Mouse (Mus musculus) CD4-positive helper T cell, adult 2 months (primary cell): ENCODE data around the gene Wdr73.

Experiments used
- DNase-seq: peaks from one replicate; pipeline ENCODE4 v3.0.0-alpha.2; 2012; ENCODE audit warnings: low read depth, missing footprints, low spot score

Wdr73 gene

DNA sequence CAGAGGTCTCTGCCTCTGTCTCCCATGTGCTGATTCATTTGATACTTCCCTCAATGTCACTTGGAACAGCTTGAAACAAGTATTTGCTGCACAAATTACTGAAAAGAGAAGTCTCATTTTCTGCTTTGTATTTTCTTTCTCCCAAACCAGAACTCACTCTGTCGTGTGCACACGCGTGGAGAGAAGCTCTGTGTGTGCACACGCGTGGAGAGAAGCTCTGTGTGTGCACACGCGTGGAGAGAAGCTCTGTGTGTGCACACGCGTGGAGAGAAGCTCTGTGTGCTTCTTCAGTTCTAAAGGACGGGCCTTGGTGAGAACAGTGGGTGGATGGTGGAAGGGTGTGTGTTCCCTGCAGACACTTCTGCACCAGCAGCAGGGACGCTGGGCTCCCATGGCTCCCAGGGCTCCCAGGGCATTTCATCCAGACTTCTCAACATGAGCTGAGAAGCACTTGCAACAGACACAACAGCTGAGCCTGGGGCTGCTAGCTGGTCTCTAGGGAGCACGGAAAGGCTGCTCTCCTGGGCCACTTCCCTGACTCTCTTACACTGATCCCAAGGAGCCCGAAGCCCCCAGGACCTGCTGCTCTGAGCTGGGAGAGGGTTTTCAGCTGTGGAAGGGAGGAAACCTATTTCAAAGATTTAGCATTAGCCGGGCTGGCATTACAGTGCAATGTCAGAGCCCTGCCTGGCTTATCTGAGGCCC lies 6.1 kb downstream of the Wdr73 start:
- no peak for DNase-seq

DNA sequence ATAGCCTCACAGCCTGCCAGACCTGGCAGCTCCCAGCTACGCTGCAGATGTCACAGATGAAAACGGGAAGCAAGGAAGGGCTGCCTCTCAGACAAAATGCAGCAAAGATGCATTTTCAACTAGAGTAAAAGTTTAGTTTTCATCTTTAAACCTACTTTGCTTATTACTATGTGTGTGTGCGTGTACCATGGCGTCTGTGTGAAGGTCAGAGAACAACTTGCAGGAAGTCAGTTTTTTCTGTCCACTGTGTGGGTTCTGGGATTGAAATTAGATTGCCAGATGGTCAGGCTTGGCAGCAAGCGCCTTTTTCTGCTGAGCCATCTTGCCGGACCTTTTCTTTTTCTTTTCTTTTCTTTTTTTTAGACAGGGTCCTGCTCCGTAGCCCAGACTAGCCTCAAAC lies 6.9 kb downstream of the Wdr73 start:
- DNase-seq = no peak

DNA sequence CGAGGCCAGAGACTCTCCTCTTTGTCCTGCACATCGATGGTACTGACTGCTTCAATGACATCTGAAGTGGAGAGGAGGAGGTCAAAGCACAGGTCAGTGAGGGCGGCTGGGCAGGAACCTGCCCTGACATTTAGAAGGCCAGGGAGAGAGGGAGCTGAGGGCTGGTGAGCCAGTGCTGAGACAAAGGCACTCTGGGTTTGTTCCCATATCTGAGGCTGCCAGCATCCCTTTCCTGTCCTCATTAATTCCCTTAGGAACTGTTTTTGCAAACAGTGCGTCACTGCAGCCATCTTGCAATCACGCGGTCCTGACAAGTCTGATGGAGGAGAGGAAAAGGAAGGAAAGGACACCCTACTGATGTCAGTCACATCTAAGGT lies 7.3 kb downstream of the Wdr73 start:
- no peak for DNase-seq

DNA sequence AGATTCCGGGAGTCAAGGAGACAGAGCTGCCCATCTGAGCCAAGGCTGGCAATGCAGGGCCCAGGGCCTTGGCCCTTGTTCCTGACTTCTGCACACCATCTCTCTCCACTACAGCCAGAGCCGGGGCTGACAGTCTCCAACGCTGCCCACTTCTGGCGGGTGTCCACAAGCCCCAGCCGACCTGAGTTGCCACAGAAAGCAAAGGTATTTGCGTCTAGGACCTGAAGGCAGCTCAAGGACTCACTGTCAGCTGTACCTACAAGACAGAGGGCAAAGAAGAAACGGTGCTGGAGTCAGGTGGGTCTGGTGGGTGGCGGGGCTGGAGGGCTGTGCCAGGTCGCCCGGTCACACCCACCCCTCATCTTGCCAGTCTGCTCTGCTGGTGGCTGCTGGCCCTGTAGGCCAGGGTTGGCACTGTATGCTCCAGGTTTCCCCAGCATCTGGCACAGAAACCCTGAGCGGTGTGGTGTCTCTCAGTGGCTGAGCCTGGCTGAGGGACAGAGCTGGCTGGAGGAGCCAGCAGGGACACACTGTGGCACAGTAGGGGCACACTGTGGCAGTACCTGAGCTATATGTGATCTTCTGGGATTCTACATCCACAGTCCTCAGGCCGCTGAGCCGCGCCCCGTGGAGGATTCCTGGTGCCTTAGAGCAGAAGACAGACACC lies 7.8 kb downstream of the Wdr73 start:
- DNase-seq = no peak

DNA sequence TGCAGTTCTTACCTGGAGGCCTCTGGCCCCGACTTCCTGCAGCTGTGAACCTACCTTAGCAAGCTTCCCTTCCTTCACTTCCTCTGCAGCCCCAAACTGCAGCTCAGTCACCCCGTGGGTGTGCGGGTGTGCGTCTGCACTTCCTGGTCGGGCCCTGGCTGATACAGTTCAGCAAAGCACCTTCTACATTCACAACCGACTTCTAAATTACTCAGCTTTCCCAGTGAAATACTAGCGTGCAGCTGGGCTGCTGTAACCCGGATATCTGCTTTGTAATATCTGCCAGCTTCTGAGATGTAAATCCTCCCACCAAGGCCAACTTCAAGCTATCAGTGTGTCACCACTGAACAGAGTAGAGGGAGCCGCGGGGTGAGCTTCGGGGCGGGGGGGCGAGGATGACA lies 11.2 kb downstream of the Wdr73 start:
- peak; percentile 83 for DNase-seq

DNA sequence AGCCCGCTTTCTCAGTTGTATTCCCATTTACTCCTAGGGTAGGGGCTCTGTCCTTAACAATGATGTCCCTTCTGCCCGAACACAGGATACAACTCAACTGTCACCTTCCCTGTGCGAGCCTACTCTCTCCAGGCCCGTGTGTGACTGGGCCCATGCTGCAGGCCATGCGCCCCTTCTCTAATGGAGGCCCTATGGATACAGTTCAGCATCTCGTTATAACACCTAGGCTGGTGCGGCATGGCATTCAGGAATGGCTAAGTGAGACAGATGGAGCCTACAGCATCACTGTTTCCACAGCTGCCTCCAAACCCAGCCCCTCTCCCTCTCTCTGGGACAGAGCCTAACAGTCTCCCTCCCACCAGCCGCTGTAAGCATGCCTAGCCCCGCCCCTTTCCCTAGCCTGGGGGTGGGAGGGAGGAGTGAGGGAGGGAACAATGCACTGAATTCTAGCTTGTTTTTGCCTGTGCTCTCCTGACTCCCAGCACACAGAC lies 12.0 kb downstream of the Wdr73 start:
- peak; percentile 64 for DNase-seq

DNA sequence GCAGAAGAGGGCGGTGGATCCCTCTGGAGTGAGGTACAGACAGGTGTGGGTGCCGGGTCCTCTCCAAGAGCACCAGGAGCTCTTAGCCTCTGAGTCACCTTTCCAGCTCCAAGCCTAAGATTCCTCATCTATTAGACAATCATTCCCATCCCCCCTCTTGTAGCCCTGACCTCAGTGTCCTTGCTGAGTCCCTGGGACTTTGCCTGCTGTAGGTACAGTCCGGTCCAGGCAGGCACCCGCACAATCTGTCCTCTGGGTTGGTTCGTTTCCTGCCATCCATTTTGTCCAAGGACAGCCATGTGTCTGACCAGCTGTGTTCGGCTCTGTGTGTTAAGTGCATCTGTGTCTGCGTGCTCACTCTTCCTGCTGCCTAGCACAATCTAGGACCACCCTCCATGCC lies 12.5 kb downstream of the Wdr73 start:
- DNase-seq = no peak

DNA sequence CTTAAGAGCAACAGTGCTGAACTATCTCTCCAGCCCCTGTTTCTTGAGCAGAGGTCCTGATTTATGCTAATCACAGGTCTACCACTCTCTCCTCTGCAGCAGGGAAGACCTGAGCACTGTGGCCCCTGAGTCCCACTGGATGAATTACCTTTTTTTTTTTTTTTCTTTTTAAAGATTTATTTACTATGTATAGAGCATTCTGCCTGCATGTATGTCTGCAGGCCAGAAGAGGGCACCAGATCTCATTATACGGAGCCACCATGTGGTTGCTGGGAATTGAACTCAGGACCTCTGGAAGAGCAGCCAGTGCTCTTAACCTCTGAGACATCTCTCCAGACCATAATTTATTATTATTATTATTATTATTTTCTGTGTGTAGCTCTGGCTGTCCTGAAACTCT lies 15.4 kb downstream of the Wdr73 start:
- DNase-seq = peak; percentile 59

DNA sequence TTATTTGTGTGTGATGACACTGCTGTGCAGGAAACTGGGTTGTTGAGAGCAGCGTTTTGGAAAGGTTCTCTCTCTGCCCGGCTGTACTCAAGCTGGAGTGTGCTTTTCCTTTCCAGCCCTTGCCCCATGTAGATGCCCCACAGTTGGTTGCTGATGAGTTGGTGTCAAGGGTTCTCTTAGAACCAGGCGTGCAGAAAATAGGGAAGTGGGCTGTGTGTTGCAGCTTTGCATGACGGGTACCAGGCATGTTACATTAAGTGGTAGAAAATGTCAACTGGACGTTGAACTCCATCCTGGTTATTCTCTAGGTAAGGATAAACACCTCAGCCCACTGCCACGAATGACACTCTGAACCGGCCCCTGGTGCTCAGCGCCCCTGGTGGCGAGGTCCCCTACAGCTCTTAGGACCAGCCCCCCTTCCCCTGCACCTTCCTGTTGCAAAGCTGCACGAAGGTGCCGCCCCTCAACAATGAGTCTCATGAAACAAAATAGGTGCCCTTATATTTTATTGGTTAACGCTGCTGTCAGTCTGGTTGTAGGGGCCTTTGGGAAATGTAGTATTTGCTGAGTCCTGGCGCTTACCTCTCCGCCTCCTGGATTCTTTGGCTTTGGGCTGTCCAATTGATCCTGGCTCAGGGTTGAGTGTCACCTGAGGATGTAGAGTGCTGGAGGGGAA lies 18.1 kb downstream of the Wdr73 start:
- DNase-seq = peak; percentile 90

DNA sequence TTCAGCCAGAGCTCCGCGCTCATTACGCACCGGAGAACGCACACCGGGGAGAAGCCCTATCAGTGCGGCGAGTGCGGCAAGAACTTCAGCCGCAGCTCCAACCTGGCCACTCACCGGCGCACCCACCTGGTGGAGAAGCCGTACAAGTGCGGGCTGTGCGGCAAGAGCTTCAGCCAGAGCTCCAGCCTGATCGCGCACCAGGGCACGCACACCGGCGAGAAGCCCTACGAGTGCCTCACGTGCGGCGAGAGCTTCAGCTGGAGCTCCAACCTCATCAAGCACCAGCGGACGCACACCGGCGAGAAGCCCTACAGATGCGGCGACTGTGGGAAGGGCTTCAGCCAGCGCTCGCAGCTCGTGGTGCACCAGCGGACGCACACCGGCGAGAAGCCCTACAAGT lies 25.3 kb downstream of the Wdr73 start:
- DNase-seq = no peak

DNA sequence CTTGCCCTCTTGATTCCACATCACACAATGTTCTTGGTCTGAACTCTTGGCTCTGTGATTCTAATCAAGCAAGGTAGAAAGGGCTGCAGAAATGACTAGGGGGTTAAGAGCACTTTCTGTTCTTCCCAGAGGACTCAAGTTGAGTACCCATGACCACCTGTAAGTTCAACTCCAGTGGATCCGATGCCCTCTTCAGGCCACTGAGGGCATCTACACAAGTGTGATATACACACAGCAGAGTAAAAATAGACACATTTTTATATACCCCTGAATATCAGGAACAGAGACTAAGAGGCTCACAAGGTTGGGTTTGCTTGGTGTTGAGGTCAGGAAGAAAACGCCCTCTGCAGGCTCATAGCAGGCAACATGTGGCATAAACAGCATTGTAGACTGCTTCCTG lies 27.4 kb downstream of the Wdr73 start:
- no peak for DNase-seq

DNA sequence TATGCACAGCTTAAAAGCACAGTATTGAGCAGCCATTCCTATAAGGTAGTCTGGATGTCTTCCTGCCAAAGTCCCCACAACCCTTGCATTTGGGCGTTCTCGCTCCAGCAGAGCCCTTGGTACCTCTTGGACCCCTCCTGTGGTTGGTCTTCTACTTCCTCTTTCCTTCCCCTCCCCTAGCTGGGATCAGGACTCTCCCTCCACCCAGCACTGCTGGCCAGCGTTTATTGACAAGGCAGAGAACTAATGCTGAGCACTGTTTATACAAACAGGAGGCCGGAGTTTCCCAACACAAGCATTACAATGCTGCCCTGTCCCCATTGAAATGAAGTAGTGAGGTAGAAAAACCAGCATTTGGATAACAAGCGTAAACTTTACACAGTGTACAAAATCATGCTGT lies 28.0 kb downstream of the Wdr73 start:
- no peak for DNase-seq

DNA sequence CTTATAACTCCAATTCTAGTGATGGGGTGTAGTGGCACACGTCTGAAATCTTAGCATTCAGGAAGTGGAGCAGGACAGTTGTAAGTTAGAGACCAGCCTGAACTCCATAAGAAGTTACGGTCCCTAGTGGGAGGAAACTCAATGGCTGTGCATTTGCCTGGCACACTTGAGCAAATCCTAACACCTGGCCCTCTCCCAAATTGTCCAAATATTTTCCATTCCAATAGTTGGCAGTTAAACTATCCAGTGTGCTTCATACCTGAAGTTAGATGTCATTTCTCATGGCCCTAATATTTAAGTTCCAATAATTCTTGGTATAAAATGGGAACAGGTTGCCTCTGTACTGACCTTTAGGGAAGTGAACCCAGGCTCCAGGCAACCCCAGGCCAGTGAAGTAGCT lies 32.4 kb downstream of the Wdr73 start:
- DNase-seq = no peak

DNA sequence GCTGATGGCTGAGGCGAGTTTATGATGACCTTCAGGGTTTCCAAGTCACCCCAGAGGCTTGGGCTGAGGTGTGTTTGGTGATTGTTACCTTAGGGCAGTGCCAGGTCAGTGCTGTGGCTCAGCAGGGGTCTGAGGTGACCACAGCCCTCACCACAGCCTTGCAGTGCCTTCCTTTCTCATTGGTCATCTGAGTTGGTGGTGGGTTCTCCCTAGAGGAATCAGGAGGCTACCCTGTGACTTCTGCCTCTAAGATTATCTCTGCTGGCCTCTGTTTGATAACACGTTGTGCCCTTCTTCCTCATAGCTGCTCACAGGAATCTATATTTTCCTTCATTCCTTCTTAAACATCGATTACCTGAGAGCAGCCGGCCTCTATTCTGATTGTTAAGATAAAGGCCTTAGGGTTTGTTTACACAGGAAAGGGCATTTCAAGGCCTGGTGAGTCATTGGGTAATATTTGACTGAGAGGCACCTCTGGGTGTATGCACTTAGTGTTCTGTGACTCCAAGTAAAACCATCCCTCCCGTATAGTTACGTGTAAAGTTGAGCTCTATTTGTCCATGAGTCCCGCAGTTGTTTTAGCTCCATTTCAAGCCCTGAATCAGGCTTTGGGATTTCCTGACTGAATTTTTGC lies 34.4 kb downstream of the Wdr73 start:
- DNase-seq = no peak

DNA sequence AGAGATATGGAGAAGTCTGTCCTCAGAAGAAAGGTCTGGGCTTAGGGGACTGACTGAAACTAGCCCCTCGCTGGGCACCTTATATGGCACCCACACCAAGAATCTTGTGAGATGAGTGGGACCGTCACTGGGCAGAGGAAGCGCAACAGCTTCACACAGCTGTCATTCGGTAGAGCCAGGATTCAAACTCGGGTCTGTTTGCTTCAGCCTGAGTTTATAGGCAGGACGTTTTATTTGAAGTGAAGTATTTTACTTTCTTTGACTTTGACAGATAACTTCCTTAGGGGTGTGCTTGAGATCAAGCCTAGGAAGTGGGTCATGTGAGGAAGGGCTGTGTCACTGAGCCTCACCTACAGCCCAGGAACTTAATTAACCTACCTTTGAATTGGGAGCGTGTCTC lies 35.5 kb downstream of the Wdr73 start:
- DNase-seq = peak; percentile 63

DNA sequence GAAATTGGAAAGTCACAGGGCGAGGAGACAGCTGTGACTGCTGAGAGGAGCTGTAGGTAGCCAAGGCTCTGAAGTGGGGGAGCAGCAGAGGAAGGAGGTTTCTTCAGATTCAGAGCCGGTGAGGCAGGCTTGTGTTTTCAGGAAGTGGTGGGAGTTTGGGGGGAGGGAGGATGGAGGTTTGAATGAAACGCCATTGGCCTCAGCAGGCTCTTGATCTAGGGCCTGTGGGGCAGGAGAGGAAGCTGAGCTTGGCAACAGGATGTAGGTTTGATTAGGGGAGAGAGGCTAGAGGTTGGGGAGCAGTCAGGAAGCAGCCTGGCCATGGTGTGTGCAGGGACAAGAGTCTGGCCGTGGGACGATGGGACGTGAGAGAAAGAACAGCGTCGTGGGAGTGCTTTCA lies 36.2 kb downstream of the Wdr73 start:
- DNase-seq = peak; percentile 91

DNA sequence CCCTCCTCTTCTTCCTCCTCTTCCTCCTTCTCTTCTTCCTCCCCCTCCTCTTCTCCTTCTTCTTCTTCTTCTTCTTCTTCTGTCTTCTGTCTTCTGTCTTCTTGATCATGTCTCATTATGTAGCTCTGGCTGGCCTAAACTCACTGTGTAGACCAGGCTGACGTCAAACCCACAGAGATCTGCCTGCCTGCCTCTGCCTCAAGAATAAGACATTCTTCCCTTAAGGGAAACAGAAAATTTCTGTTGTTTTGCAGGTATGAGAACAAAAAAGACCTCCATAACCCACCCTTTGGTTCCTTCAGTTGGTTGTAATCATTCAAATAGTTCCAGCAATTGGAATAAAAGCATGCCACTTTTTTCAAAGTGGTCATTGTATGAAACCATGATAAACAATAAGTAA lies 36.9 kb downstream of the Wdr73 start:
- peak; percentile 58 for DNase-seq

DNA sequence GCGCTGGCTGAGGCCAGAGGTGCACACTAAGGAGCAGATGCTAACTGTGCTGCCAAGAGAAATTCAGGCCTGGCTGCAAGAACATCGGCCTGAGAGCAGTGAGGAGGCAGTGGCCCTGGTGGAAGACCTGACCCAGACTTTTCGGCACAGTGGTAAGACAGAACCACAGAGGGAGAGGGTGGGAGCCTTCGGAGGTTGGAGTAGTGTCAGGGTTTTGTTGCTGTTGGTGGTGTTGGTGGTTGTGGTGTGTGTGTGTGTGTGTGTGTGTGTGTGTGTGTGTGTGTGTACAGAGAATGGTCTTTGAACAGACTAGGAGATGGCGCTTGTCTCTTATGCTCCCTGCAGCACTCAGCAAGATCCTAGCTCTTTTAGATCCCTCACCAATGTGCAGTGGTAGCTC lies 37.5 kb downstream of the Wdr73 start:
- peak; percentile 51 for DNase-seq

DNA sequence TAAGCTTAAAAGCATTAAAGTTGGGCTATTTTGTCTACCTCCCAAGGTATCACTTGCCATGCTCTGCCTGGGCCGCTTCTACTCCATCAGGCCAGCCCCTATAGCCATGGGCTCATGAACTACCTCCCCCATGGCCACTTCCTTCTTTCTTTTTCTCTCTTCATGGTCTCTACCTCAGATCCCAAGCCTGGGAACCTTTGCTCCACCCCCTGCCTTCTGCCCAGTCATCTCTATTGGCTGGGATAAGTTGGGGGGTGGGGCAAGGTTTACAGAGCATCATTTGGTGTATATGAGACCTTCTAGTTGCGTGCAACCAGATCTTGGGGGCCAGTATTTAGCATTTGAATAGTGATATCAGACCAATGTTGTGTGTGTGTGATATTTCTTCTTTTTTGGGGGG lies 38.6 kb downstream of the Wdr73 start:
- DNase-seq = peak; percentile 60

DNA sequence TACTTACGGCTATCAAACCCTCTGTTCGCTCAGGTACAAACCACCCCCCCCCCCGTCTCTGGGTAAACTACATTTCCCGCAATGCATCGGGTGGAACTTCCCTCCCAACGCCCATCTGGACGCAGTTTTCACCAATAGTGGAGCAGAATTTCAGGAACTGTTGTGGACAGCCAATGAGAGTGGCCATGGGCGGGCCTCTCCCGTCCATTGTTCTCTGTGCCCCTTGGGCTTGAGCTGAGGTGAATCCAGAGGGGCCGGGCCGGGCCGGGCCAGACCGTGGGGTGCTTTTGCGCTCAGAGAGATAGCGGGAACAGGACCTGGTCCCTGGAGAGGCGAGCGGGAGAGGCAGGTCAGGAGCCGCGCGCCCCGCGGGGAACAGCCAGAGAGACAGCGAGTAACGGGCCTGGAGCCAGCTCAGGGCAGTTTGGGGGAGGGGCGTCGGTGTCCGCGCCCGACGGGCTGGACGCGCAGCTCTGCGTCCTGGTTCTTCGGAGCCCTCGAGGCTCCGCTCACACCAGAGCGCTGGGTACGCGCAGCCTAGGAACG lies 40.3 kb downstream of the Wdr73 start, which contains the start of gene Zscan2:
Gene Zscan2, plus strand, starts transcription at position 192 of the 546 bp plus-strand sequence.
- peak; percentile 94 for DNase-seq

DNA sequence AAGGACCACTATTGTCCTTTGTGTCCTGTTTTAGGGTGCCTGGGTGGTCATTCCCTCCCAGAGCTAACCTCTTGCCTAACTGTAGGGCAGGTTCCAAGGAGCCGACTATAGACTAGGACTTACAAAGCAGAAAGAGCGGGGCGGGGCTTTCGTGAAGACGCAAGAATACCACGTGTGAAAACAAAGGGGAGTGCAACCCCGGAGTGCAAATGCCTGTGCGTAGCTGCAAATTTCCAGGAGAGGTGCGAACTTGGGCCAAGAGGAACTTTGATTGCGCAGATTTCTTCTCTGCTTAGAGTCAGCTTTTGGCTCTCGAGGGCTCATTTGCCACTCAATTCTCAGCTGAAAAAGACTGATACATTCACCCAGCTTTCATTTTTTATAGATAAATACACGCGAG lies 40.8 kb downstream of the Wdr73 start:
- peak; percentile 88 for DNase-seq

DNA sequence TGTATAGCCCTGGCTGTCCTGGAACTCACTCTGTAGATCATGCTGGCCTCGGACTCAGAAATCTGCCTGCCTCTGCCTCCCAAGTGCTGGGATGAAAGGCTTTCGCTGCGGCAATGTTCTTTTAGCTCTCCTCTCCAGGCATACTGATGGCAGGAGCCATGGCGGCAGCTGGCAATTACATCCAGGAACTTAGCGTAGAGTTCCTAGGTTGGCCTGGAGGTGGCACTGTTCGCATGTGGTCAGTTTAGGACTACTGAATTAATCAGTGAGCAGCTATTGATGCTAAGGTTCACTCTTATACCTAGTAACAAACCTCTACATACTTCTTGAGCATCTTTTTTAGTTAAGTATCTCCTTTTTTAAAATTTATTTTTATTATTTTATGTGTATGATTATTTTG lies 43.9 kb downstream of the Wdr73 start:
- DNase-seq = peak; percentile 73
